Comparison of ENCODE assay signal across 13 mouse cellular contexts in genomic region chr5:114544205-114544604, GRCm38 (mm10).
"Had no signal": no experiment of that assay in that cellular context is flagged by ENCODE, and none has a peak within 500 bp of the region (broad histone marks: within the 10 kb centered on the region; RNA-seq: fewer than 3 reads in every experiment).

No protein-coding gene starts in this region.

- DNase-seq: heart, postnatal 10 days; heart, postnatal 14 days; heart, postnatal 36 days; heart, postnatal 4 days; kidney, adult 11 months; kidney, adult 18-20 months; kidney, adult 8-10 months; kidney, adult 9 months; kidney, postnatal 14 days; kidney, postnatal 25 days; kidney, postnatal 36 days; layer of hippocampus, adult 9-11 months; layer of hippocampus, postnatal 36 days had no signal
